ENCODE assay signal across 13 mouse cellular contexts in the genomic region with DNA sequence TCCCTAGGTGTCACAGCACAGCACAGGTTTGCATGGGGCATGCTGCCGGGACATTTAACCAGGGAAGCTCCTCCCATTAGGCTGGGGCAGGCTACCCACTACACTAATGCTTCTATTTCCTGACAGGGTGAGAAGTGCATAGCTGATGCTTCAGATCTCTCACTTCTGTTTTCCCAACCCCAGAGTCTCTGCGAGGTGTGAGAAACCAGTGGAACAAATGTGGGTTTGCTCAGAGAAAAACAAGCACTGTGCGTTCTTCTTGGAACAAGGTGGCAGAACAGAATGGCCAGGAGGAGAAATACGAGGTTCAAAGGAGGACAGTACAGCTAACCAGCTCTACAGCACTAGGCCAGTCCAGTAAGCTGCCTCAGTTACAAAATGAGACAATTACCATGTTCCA.
"Had no signal": no experiment of that assay in that cellular context is flagged by ENCODE, and none has a peak within 500 bp of the region (broad histone marks: within the 10 kb centered on the region; RNA-seq: fewer than 3 reads in every experiment).

No protein-coding gene starts in this region.

- DNase-seq: kidney, adult 18-20 months; kidney, adult 9 months; kidney, postnatal 14 days; kidney, postnatal 4 days; liver; lung, adult 18-20 months; lung, postnatal 10 days; lung, postnatal 36 days; retina, postnatal 1 day; right cerebral cortex, postnatal 4 days; thymus, adult 2 months; thymus, postnatal 14 days; thymus, postnatal 4 days had no signal
